Mouse (Mus musculus) kidney, postnatal 10 days (tissue): Measurements from ENCODE around the gene Lmo7.
A peak's percentile ranks its signal among the peaks of the same experiment; 100 is the strongest.

ENCODE experiments used
- DNase-seq: peaks from one replicate; pipeline ENCODE4 v3.0.0; 2021; ENCODE audit warnings: mixed read lengths

Lmo7 gene

GRCm38 (mm10) chr14:101780016-101780415 lies 50.3 kb downstream of the Lmo7 start:
- DNase-seq, result no peak

DNA sequence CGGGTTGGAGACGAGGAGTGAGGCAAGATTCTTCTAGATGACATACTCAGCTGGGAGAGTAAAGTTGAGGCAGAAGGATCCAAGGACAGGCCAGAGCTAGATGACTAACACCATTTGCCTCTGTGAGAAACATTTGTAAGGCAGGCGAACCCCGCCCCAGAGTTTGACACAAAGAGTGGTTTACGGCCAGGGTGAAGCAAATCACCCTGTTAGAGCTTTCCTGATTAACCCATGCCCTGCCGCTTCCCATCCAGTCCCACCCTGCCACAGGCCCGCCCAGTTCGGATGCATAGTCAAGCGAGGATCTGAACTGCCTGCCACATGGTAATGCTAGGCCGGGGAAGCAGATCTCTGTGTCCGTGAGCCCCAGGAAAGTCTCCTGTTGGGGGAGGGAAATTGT lies 51.5 kb downstream of the Lmo7 start:
- DNase-seq, result no peak

GRCm38 (mm10) chr14:101781943-101782510 lies 52.3 kb downstream of the Lmo7 start:
- peak; percentile 49 for DNase-seq

GRCm38 (mm10) chr14:101784315-101784945 lies 54.7 kb downstream of the Lmo7 start:
- DNase-seq, result no peak

GRCm38 (mm10) chr14:101787903-101788302 lies 58.1 kb downstream of the Lmo7 start:
- peak; percentile 42 for DNase-seq

- no peak for DNase-seq
Measured at GRCm38 (mm10) chr14:101788475-101788874, 58.7 kb downstream of the Lmo7 start.

DNA sequence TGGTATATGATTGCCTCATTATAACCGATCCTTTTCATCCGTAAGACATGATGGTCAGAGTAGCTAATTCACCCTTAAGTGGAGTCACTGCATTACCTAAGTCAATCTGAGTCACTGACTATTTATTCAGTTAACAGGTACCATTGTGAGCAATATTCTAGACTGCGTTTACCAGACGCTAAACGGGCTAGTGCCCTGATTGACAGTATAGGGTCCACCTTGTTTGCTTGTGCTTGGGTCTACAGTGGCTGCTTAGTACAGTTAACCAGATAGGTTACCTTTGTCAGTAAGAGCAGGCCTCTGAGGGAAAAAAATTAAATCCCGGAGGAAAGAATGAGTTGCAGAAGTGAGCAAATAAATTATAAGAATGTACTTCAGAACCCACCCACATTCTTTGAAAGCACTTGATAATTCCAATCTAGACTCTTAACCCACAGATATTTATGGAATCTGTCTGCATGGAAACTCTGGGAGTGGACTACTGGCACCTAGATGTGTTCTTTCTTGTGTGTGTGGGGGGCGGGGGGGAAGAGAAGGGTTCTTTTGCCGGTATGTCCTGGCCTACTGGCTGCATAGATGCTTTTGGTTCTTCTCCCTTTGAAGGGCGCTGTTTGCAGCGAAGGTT lies 64.9 kb downstream of the Lmo7 start:
- no peak for DNase-seq

DNA sequence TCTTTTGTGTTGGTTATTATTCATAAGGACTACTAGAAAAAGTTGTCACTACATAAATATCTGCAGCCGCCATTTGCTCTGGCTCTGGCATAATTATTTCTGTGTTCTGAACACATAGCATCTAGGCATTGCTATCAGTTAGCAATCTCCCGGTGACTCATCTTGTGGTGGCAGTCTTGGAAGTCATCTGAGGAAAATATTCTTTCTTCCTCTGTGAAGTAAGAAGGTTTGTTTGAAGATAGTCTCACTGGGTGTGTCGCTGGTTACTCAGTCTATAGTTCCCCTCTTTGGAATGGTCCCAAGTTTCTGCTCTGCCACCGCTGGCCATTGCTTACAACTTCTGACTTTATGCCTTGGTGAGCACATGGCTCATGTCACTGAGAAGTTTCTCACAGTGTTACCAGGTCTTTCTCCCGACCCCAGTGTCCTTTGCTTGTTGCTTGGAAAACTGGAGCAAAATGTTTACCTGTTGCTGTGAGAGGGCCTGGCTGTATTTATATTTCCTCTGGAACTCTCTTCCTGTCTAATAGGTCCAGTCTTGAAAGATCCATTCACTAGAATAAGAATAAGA lies 68.3 kb downstream of the Lmo7 start:
- no peak for DNase-seq

GRCm38 (mm10) chr14:101798766-101799165 lies 69.0 kb downstream of the Lmo7 start:
- DNase-seq, result no peak

GRCm38 (mm10) chr14:101801674-101802073 lies 71.9 kb downstream of the Lmo7 start:
- no peak for DNase-seq

- DNase-seq, result no peak
Measured at GRCm38 (mm10) chr14:101804119-101804518, 74.4 kb downstream of the Lmo7 start.

- no peak for DNase-seq
Measured at GRCm38 (mm10) chr14:101804562-101805327, 75.0 kb downstream of the Lmo7 start.

GRCm38 (mm10) chr14:101805328-101805697 lies 75.6 kb downstream of the Lmo7 start:
- DNase-seq, result no peak

DNA sequence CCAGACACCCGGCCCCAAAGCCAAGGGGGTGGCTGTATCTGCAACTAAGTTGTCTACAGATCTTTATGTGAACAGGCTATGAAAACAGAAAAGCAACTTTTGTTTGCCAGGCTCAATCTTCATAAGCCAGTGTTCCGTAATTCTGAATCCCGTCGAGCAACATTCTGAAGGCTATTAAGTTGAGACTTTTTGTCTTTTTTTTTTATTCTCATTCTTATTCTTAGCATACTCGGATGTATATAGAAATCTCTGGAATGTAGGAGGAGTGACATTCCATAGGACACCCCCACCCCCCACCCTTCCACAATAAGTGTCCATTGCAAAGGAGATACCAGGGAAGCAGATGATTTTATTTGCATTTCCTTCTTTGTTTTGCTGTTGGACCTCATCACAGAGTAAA lies 76.3 kb downstream of the Lmo7 start:
- DNase-seq, result no peak

DNA sequence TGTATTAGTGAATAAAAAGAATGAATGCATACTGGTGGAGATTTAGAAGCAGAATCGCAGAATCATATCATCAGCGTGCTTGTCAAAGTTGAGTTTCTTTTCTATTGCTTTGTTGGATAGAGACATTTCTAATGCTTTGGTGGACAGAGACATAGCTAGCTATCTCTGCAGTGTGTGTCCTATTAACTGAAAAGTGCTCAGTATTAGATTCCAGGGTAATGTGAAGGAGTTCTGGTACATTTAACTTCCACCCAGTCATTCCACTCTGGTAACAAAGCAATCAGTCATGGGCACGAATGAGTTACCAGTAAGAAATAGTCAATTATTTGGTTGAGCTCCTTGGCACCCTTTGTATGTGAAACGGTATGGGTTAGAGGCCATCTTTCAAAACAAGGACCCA lies 76.8 kb downstream of the Lmo7 start:
- no peak for DNase-seq

DNA sequence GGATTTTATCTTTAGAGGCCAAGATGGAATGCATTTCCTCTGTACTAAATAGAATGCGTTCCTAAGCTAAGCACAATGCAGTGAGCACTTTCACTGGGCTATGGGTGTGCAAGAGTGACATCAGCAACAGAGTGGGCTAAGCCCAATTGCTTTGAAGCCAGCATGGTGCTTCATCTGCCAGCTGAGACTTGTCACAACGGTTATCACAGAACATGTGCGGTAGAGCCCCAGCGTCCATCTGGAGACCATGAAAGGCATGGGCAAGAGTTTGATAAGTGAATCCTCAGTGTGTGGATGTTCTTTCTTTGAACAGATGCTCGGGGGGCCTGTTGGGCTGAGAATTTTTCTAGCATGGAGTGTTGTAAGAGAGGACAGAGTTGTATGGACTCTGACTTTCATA lies 86.7 kb downstream of the Lmo7 start:
- no peak for DNase-seq

DNA sequence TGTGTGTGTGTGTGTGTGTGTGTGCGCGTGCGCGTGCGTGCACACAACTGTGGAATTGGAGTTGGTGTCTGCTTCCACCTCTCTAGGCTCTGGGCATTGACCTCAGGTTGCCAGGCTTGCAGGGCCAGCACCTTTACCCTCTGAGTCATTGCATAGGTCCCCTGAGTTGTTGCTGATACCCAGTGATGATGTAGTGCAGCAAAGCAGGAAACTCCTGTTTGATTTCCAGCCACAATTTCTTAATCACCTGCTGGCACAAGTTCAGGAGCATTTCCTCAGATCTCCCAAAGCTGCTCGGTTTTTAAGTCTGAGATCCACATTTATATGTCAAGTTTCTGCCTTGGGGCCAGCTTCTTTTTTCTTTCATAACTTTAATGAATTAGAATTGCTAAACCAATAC lies 92.6 kb downstream of the Lmo7 start:
- no peak for DNase-seq

DNA sequence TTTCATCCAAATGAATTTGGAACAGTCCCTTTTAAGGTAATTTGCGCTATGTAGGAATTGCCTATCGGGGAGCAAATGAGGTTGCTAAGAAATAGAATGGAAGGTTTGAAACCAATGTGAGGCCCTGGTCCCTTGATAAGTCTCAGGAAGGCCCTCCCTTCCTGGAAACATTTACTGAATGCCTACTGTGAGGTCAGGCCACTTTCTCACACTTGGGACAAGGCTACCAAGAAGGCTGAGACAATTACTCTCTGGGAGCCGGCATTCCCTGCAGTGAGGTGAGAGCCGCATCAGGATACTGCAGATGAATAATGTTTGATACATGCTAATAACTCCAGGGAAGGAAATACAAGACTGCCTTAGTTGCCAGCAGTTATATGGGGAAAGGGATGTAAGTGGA lies 93.1 kb downstream of the Lmo7 start:
- no peak for DNase-seq

DNA sequence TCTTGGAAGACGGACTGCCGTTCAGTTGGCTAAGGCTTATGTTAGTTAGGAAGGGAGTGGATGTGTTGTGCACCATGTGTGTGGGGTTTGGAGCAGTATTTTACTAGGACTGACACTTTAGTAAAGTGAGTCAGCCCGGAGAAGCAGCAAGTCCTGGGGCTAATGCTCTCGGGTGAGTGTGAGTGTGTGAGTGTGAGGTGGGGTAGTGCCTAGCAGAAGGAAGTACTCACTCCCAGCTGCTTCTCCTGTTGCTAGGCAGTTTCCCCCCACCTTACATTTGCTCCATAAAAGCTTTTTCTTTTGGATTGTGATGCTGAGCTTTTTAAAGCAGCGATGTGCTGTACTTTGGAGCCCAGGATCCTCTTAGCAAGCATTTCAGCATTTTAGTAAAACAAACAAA lies 99.9 kb downstream of the Lmo7 start:
- no peak for DNase-seq

DNA sequence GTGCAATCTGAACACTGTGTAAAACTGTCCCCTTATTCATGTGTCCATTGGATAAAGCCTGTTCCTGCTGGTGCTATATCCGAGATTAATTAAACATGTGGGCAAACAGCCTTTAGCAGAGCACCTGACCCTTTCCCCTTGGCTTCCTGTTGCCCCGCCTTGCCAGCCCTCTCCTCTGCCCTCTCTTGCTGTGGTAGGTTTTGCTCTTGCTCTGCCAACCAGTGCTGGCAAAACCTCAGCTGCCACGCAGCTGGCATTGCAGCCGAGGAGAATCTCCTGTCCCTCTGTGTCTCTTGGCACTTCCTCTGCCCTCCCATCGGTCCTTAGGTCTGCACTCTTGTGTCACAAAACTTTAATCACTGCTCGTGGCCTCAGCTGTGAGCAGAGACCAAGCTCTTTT lies 100.4 kb downstream of the Lmo7 start:
- peak; percentile 50 for DNase-seq

DNA sequence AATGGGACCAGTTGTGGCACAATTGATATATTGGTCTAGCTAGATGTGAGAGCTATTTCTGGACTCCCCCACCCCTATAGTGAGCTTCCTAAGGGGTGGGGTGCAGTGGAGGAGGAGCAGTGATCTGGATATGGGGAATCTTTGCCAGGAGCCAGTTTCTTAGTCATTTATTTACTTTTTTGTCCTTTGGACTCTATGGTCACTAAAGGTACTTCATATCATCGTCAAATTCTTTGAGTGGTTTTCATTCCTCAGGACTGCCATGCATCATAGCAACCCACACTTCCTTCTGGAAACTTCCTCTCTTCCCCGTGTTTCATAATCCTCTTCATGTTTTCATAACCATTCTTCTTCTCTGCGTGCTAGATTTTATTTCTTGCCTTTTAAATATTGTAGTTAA lies 104.4 kb downstream of the Lmo7 start:
- no peak for DNase-seq

GRCm38 (mm10) chr14:101836401-101836800 lies 106.6 kb downstream of the Lmo7 start:
- DNase-seq, result no peak

GRCm38 (mm10) chr14:101837176-101837575 lies 107.4 kb downstream of the Lmo7 start:
- no peak for DNase-seq
